Mouse (Mus musculus) ES-CJ7 (cell line): ENCODE measurements around the gene Bet1l.
"Not testable (repeated sequence)": the region's sequence is repeated elsewhere in the genome, so short reads cannot be mapped to it uniquely, and the experiment has no call there.

Experiments
- DNase-seq: peaks from one replicate; pipeline ENCODE4 v3.0.0; 2011; ENCODE audit warnings: low read depth, low spot score

Bet1l gene

GRCm38 (mm10) chr7:140857550-140858505 is at the start of gene Bet1l:
Gene Bet1l (minus strand): TSS chr7:140857577.
- DNase-seq = no peak

- DNase-seq = no peak
These were observed 49.8 kb upstream of the Bet1l start for GRCm38 (mm10) chr7:140907131-140907530.

GRCm38 (mm10) chr7:140905642-140906081 is 48.3 kb upstream of the Bet1l start:
- DNase-seq = no peak

GRCm38 (mm10) chr7:140903212-140903611 is 45.8 kb upstream of the Bet1l start:
- DNase-seq = peak; percentile 84

GRCm38 (mm10) chr7:140902036-140902875 is 44.9 kb upstream of the Bet1l start:
- DNase-seq = no peak

GRCm38 (mm10) chr7:140900220-140900619 is 42.8 kb upstream of the Bet1l start, which contains the start of gene Cox8b:
Gene Cox8b (minus strand): TSS chr7:140900446.
- no peak for DNase-seq

- no peak for DNase-seq
These were observed 41.7 kb upstream of the Bet1l start for GRCm38 (mm10) chr7:140899121-140899520.

- DNase-seq = no peak
These were observed 40.5 kb upstream of the Bet1l start for GRCm38 (mm10) chr7:140897863-140898262.

GRCm38 (mm10) chr7:140894611-140895010 is 37.2 kb upstream of the Bet1l start:
- no peak for DNase-seq

- no peak for DNase-seq
These were observed 36.7 kb upstream of the Bet1l start for GRCm38 (mm10) chr7:140894031-140894430.

- not testable (repeated sequence) for DNase-seq
These were observed 33.3 kb upstream of the Bet1l start for GRCm38 (mm10) chr7:140890636-140891035.

GRCm38 (mm10) chr7:140882469-140882803 is 25.1 kb upstream of the Bet1l start:
- DNase-seq = no peak

GRCm38 (mm10) chr7:140881696-140882468 is 24.5 kb upstream of the Bet1l start, which contains the start of the genes Psmd13 and Sirt3:
Gene Psmd13 (plus strand): TSS chr7:140881968.
Gene Sirt3 (minus strand): TSS chr7:140882309.
- DNase-seq = peak; percentile 96

- DNase-seq = peak; percentile 79
These were observed 23.6 kb upstream of the Bet1l start for GRCm38 (mm10) chr7:140880865-140881515.

GRCm38 (mm10) chr7:140880419-140880818 is 23.0 kb upstream of the Bet1l start:
- no peak for DNase-seq

GRCm38 (mm10) chr7:140879355-140879754 is 22.0 kb upstream of the Bet1l start:
- DNase-seq = no peak

- no peak for DNase-seq
These were observed 20.0 kb upstream of the Bet1l start for GRCm38 (mm10) chr7:140877364-140877763.

GRCm38 (mm10) chr7:140874224-140874623 is 16.8 kb upstream of the Bet1l start:
- no peak for DNase-seq

- DNase-seq = no peak
These were observed 7.4 kb upstream of the Bet1l start for GRCm38 (mm10) chr7:140864761-140865160.

GRCm38 (mm10) chr7:140860728-140861127 is 3.4 kb upstream of the Bet1l start:
- DNase-seq = no peak

- no peak for DNase-seq
These were observed 2.6 kb upstream of the Bet1l start for GRCm38 (mm10) chr7:140859997-140860396.
